Comparison of ENCODE assay signal across 19 mouse cellular contexts in the genomic region with DNA sequence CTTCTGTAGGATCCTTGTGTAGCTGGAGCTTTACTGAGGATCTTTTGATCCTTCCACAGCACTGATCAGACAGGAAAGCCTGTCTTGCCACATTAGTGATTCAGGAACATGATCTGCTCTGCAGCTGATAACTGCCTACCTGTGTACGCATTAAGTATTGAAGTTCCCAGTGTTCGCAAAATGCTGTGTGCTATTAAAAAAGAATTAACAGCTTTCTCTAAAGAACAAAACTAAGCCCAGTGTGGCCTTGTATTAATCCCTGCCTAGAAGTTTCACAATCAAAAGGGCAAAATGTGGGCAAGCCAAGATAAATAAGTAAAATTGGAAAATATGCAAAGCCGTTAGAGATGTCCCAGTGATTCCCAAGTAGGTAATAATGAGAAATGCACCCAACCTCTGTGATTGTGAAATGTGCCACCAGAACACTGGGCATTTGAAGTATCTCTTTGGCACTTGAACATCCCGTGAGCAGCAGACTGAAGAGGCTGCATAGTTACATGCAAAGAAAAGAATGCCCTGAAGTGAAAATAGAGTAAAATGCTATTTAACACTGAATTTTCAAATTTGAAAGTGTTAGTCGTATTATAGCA.
DNase-seq lines count a peak whose midpoint lies in the region; ATAC-seq and TF ChIP-seq lines count a peak whose summit lies in the region.
"Had no signal": no experiment of that assay in that cellular context is flagged by ENCODE, and none has a peak within 500 bp of the region (broad histone marks: within the 10 kb centered on the region; RNA-seq: fewer than 3 reads in every experiment).

No protein-coding gene starts in this region.

- no peak overlapping the region for H3K9ac ChIP-seq in kidney, embryonic 15.5 days
- H3K9ac ChIP-seq: embryonic facial prominence, embryonic 15.5 days; forebrain, embryonic 12.5 days; heart, embryonic 13.5 days; hindbrain, embryonic 12.5 days had no signal

- DNase-seq in kidney, postnatal 36 days = no peak
- peak; percentile 24 for DNase-seq in lung, postnatal 25 days (ENCODE audit: low spot score)
- DNase-seq in lung, postnatal 14 days = no peak
- DNase-seq in Muller cell, postnatal 12 days (ENCODE audit: inconsistent ontology term) = peak; percentile 62
- DNase-seq in Patski (ENCODE audit: low read depth, low spot score) = peak; percentile 93
- no peak for DNase-seq in gastrocnemius, postnatal 36 days
- no peak for DNase-seq in thymus, postnatal 14 days
- DNase-seq: cerebellum, adult 8-10 months; cerebellum, postnatal 14 days; embryo, embryonic 11 days; gastrocnemius, postnatal 10 days; heart, postnatal 36 days had no signal

- no peak overlapping the region for H3K4me3 ChIP-seq in kidney, embryonic 15.5 days (replicated peaks)
- H3K4me3 ChIP-seq: embryonic facial prominence, embryonic 15.5 days; forebrain, embryonic 12.5 days; heart, embryonic 13.5 days; hindbrain, embryonic 12.5 days had no signal

- ATAC-seq in kidney, embryonic 15.5 days (replicated peaks; ENCODE audit: low FRiP score) = no peak
- ATAC-seq in Patski = peak; percentile 42
- ATAC-seq: forebrain, embryonic 16.5 days; hindbrain, embryonic 16.5 days had no signal

- CTCF ChIA-PET in Patski (lab: Charles Lee) = interaction anchor here (0.8 kb wide), 1 partner anchor 63 kb away, joined by 3 read pairs; no protein-coding TSS in a partner anchor

- H3K4me1 ChIP-seq in kidney, embryonic 15.5 days = peaks cover 36% of the 10 kb centered on the region

- POLR2A ChIA-PET in Patski (lab: Charles Lee) = interaction anchor here (1.5 kb wide), 1 partner anchor 141 kb away, joined by 3 read pairs; a partner anchor contains a TSS

- no peaks in the 10 kb centered on the region for H3K36me3 ChIP-seq in kidney, embryonic 15.5 days
- H3K36me3 ChIP-seq: embryonic facial prominence, embryonic 15.5 days; forebrain, embryonic 12.5 days; heart, embryonic 13.5 days; hindbrain, embryonic 12.5 days had no signal

- intact Hi-C loops in gastrocnemius, postnatal 36 days (cut with DNase I) = no loop called here

- no peak overlapping the region for H3K4me2 ChIP-seq in kidney, embryonic 15.5 days
- H3K4me2 ChIP-seq: embryonic facial prominence, embryonic 15.5 days; forebrain, embryonic 12.5 days; heart, embryonic 13.5 days; hindbrain, embryonic 12.5 days had no signal

- no peaks in the 10 kb centered on the region for H3K9me3 ChIP-seq in kidney, embryonic 15.5 days (replicated peaks)
- H3K9me3 ChIP-seq: embryonic facial prominence, embryonic 15.5 days; forebrain, embryonic 12.5 days; heart, embryonic 13.5 days had no signal

- H3K27ac ChIP-seq in kidney, embryonic 15.5 days = peak overlapping the region; percentile 56; the same call in 1 of the 2 replicates
- H3K27ac ChIP-seq: embryonic facial prominence, embryonic 15.5 days; forebrain, embryonic 12.5 days; heart, embryonic 13.5 days; hindbrain, embryonic 12.5 days had no signal

- no peaks in the 10 kb centered on the region for H3K27me3 ChIP-seq in kidney, embryonic 15.5 days
- no peaks in the 10 kb centered on the region for H3K27me3 ChIP-seq in Patski
- H3K27me3 ChIP-seq: embryonic facial prominence, embryonic 15.5 days; forebrain, embryonic 12.5 days; heart, embryonic 13.5 days; hindbrain, embryonic 12.5 days had no signal

- TF ChIP-seq CTCF in Patski (IDR thresholded peaks at IDR 0.05) = no peak

- 81% methylated on average over 5 of the region's 5 CpGs for WGBS in kidney, embryonic 15.5 days

- in situ Hi-C loops in Patski (cut with MboI; ENCODE audit: low pct_unique_long_range_greater_than_20kb) = loop anchor here (10.0 kb wide), 1 partner anchor 472 kb away; no protein-coding TSS in a partner anchor

Comparison
In these comparisons a context has a peak if more than half of its experiments do, and no peak if none do; other contexts are left out.
1. DNase-seq: peak in lung, postnatal 25 days (single experiment), Muller cell, postnatal 12 days (single experiment) and Patski (single experiment); none in kidney, postnatal 36 days (0 of 2), lung, postnatal 14 days (single experiment), gastrocnemius, postnatal 36 days (0 of 2) and thymus, postnatal 14 days (single experiment).